Mouse (Mus musculus) urinary bladder, postnatal 14 days (tissue): ENCODE measurements around the gene Fgfr1op.
"Not testable (repeated sequence)": the region's sequence is repeated elsewhere in the genome, so short reads cannot be mapped to it uniquely, and the experiment has no call there.

ENCODE experiments used
- DNase-seq: peaks from one replicate; pipeline ENCODE4 v3.0.0; 2021; ENCODE audit warnings: low spot score

Gene Fgfr1op

GRCm38 (mm10) chr17:8170331-8170730, 5.0 kb downstream of the Fgfr1op start:
- no peak for DNase-seq

- DNase-seq: no peak
These were observed 5.8 kb downstream of the Fgfr1op start for GRCm38 (mm10) chr17:8171081-8171480.

GRCm38 (mm10) chr17:8177090-8177489, 11.8 kb downstream of the Fgfr1op start:
- DNase-seq: no peak

DNA sequence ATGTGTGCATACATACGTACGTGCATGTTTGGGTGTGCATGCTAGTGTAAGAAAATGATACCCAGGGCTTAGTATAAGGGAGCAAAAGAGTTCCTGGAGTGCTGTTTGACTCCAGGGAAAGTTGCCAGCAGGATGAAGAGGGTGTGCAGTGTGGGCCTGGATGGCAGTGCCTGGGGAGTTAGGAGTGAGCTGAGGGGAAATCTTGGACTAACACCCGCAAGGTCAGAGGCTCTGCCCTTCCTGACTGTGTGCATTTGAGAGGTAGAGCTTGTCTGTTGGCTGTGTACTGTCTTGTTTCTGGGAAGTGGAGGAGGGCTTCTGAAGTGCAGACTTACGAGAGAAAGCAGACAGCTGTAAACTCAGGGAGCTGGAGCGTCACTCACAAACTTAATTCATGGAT, 18.5 kb downstream of the Fgfr1op start:
- no peak for DNase-seq

- no peak for DNase-seq
These were observed 18.9 kb downstream of the Fgfr1op start for GRCm38 (mm10) chr17:8184217-8184616.

DNA sequence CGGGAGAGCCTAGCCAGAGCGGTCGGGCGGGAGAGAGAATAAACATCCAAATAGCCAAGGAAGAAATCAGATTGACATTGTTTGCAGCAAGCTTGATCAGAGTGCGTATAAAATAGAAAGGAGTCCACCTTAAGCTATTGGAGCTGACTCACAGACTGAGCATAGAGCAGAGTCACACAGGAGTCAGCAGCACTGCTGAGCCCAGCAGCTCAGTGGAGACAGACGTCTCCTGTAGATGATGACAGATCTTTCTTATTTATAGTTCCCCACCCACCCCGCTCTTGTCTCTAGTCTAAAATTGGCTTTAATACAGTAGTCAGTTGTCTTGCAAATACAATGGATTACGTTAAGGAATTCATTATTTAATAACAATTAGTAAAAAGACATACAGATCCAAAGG, 28.4 kb downstream of the Fgfr1op start:
- no peak for DNase-seq

GRCm38 (mm10) chr17:8195685-8196376, 30.5 kb downstream of the Fgfr1op start:
- DNase-seq: no peak

DNA sequence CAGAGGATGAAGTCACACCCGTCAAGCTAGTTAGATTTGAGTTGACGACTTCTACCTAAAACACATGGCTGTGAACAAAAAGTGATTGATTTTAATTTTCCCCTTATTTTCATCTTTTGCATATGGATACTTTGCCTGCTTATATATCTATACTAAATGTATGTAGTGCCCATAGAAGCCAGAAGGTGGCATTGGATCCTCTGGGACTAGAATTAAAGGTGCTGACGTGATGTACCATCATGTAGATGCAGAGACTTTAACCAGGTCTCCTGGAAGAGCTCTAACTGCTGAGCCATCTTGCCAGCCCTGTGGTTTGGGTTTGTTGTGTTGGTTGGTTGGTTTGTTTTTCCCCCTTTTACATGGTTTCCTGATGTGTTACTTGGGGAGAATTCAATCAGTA, 32.4 kb downstream of the Fgfr1op start:
- no peak for DNase-seq

DNA sequence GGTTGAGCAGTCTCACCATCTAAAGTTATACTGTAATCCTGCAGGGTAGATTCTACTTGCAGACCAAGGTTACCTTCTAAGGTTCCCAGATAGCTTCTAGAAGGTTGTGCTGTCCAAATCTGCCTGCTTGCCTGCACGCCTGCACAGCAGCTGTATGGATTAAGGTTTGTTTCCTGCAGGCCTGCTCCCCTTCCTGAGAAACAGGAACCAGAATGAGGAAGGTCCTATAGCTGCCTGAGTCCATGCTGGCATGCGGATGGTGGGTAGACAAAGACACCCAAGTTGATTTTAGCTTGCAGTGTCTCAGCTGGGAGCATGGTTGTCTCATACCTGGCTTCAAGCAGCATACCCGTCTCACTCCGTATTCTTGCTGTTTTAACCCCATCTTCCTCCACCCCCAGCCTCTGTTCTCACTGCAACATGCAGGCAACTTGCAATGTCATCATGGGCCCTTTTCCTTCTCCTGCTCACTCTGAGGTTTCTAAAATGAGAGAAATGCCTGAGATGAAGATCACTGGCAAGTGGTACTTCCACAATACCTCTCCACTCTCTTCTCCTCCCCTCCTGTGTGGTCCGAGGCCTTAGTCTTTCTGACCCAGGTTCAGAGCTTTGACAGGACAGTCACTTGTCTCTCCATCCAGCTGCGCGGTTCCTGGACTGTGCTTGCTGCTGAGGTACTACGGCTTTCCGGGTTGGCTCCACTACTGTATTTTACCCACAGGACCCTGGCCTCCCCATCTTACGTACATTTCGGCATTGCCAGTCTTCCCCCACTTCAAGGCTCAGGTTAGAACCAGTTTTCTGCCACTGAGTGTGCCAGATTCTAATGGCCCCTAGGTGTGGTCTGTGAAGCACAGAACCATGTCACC, 34.0 kb downstream of the Fgfr1op start:
- no peak for DNase-seq

- DNase-seq: no peak
These were observed 34.6 kb downstream of the Fgfr1op start for GRCm38 (mm10) chr17:8199936-8200330.

DNA sequence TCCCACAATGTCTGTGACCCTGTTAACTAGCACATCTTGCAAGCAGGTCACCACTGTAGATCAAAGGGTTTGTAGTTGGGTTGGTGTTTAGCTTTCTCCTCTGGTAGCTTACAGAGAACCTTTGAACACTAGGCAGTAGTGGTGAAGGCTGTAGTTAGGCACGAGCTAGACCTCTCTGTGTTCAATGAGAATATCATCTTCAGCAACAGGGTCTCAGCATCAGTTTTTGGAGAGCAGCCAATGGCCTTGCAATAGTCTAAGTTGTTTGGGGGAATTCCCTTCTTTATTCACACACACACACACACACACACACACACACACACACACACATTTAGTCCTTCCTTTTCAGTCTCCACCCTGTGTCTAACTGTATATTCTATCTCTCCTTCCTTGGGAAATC, 38.2 kb downstream of the Fgfr1op start:
- DNase-seq: no peak

DNA sequence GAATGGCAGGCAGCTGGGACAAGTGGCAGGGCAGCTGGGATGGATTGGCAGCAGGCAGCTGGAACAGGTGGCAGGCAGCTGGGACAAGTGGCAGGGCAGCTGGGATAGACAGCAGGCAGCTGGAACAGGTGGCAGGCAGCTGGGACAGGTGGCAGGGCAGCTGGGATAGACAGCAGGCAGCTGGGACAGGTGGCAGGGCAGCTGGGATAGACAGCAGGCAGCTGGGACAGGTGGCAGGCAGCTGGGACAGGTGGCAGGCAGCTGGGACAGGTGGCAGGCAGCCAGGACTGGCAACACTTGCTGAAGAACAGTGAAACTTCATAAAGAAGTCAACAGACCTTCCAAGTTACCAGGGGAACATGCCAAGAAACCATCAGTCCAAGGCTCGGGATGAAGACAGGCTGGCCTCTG, 39.9 kb downstream of the Fgfr1op start:
- not testable (repeated sequence) for DNase-seq

GRCm38 (mm10) chr17:8206691-8207090, 41.4 kb downstream of the Fgfr1op start:
- no peak for DNase-seq

GRCm38 (mm10) chr17:8209696-8210095, 44.4 kb downstream of the Fgfr1op start:
- DNase-seq: no peak

DNA sequence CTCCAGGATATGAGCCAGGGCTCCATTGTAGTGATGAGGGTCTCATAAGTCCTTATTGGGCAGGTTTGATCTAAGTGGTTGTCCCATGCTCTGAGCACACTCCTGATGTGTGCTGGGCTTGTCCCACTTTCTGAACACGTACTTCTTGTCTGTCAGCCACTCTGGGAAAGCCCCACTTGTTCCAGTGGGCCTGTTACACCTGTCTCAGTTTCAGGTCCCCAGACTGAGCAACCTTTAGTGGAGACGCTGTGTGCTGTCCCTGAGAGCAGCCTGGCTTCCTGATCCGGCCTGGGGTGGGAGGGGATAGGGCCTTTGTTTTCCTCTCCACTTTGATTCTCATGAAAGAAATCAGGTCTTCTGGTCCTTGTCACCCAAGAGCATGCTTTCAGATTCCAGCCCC, 44.9 kb downstream of the Fgfr1op start:
- no peak for DNase-seq

DNA sequence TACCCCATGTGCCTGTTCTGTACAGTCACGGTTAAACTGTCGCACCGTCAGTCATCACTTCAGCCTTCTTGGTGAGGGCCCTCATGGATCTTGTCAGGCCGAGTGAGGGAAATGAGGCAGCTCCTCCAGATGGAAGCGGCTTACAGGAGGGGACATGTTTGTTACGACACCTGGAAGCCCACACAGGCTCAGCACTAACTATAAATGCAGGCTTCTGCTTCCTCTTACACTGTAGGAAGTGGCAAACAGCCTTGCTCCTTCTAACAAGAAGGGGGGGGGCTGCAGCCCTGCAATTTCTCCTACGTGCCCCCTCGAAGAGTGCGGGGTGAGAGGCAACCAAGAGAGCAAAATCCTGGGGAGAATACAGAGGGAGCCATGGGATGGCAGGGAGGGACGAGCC, 45.4 kb downstream of the Fgfr1op start:
- DNase-seq: no peak

GRCm38 (mm10) chr17:8211399-8211798, 46.1 kb downstream of the Fgfr1op start:
- no peak for DNase-seq

GRCm38 (mm10) chr17:8214369-8214768, 49.1 kb downstream of the Fgfr1op start:
- DNase-seq: no peak

GRCm38 (mm10) chr17:8215016-8215745, 49.9 kb downstream of the Fgfr1op start:
- DNase-seq: no peak

- DNase-seq: no peak
These were observed 57.9 kb downstream of the Fgfr1op start for GRCm38 (mm10) chr17:8223225-8223624.

DNA sequence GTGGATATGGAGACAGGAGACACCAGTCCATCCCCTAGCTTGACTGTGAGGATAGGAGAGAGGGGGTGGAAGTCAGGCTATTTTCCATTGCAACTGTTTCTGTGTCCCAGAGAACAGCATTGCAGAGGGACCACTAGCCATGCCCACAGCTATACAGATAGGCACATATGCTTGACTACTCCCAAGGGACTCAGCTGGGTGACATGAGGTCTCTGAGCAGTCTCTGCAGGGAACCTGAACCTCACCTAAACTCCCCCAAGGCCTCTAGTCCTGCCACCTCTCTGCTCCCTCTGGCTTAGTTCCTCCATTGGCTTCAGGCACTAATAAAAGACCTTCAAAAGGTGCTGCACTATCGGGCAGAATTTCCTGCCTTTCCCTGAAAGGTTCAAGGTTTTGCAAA, 58.8 kb downstream of the Fgfr1op start:
- no peak for DNase-seq

DNA sequence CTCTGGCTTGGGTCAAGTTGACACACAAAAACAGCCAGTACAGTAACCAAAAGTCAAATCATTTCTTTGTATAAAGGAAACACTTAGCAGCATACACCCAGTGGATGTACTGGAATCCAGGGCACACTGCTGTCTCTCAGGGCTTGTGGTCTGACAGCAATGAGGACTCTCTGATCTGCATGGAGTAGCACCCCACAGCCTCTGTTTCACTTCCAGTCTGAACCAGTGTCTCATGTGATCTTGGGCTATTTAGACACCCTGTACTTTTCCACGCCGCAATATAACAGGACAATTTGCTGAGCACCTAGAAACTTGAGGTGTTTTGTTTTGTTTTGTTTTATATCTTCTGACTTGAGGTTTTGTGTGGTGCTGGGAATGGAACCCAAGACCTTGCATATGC, 59.9 kb downstream of the Fgfr1op start:
- no peak for DNase-seq

- DNase-seq: no peak
These were observed 60.4 kb downstream of the Fgfr1op start for GRCm38 (mm10) chr17:8225746-8226145.
